Mouse (Mus musculus) heart, embryonic 13.5 days (tissue): ENCODE measurements around the gene Maco1. TPM values are rescaled to one million over a fixed set of nuclear protein-coding genes. Genes with fewer than 3 reads are reported as not detected.

ENCODE experiments used
- ATAC-seq: fragments of 200-750 bp; cut with Nextera tagmentation; 2 replicates; pipeline ENCODE4 v1.8.0; 2017; ENCODE audit warnings: moderate TSS enrichment; ENCODE audit not compliant: insufficient number of reproducible peaks, low FRiP score, low TSS enrichment; ENCODE audit errors: extremely low read depth
- H3K27ac ChIP-seq: fragments of 300-500 bp; sonication (generic); replicated peaks from 2 replicates; pipeline ENCODE4 v1.5.1; 2015; ENCODE audit warnings: moderate library complexity, mild to moderate bottlenecking, inconsistent platforms
- H3K27me3 ChIP-seq: fragments of 300-500 bp; sonication (generic); replicated peaks from 2 replicates; pipeline ENCODE4 v1.6.1; 2015; ENCODE audit warnings: mild to moderate bottlenecking, inconsistent platforms
- H3K36me3 ChIP-seq: fragments of 300-500 bp; sonication (generic); 2 replicates; pipeline ENCODE4 v1.6.1; 2015; ENCODE audit warnings: mild to moderate bottlenecking, inconsistent platforms
- H3K4me1 ChIP-seq: fragments of 300-500 bp; sonication (generic); 2 replicates; pipeline ENCODE4 v1.6.1; 2015; ENCODE audit warnings: inconsistent platforms
- H3K4me2 ChIP-seq: fragments of 300-500 bp; sonication (generic); 2 replicates; pipeline ENCODE4 v1.6.1; 2015; ENCODE audit warnings: inconsistent platforms, mild to moderate bottlenecking, moderate library complexity
- H3K4me3 ChIP-seq: fragments of 300-500 bp; sonication (generic); 2 replicates; pipeline ENCODE4 v1.5.1; 2015; ENCODE audit warnings: moderate library complexity, mild to moderate bottlenecking, inconsistent platforms
- H3K9ac ChIP-seq: fragments of 300-500 bp; sonication (generic); 2 replicates; pipeline ENCODE4 v1.6.1; 2015; ENCODE audit warnings: inconsistent platforms, mild to moderate bottlenecking, moderate library complexity
- H3K9me3 ChIP-seq: fragments of 300-500 bp; sonication (generic); 2 replicates; pipeline ENCODE4 v1.6.1; 2016; ENCODE audit warnings: inconsistent platforms
- WGBS: fragments of 180-500 bp; shearing (Covaris S2); methylation state at CpG from one replicate; pipeline ENCODE4 v1.1.7; 2015; ENCODE audit warnings: mixed read lengths; 5-methylcytosine and 5-hydroxymethylcytosine counted together
- polyA plus RNA-seq: library from polyadenylated mRNA; unstranded; fragments of >200 nt; fragmentation: Nextera tagmentation; extraction: Ambion mirVana; gene quantifications from 2 replicates; pipeline ENCODE4 v1.2.1, GENCODE M21; 2015

Maco1 gene
- polyA plus RNA-seq, 1 experiment from 2014 or later = 25.0 TPM

- Histone ChIP-seq H3K9ac (no peak overlapping the region), H3K9me3 (no peaks in the 10 kb centered on the region), H3K36me3 (peaks cover 64% of the 10 kb centered on the region), H3K27me3 (no peaks in the 10 kb centered on the region), H3K4me1 (peaks cover 9% of the 10 kb centered on the region), H3K4me2 (no peak overlapping the region), H3K27ac (no peak overlapping the region), H3K4me3 (no peak overlapping the region)
- no peak for ATAC-seq
- WGBS = 89% methylated on average over 17 of the region's 17 CpGs
Observed at GRCm38 (mm10) chr4:134813406-134814228, 39.5 kb downstream of the Maco1 start.

GRCm38 (mm10) chr4:134804765-134805164, 48.4 kb downstream of the Maco1 start:
- Histone ChIP-seq H3K36me3 (peaks cover 92% of the 10 kb centered on the region), H3K9ac (no peak overlapping the region), H3K27ac (peak overlapping the region; percentile 29; the same call in 1 of the 2 replicates), H3K27me3 (no peaks in the 10 kb centered on the region), H3K4me3 (no peak overlapping the region), H3K4me1 (peaks cover 23% of the 10 kb centered on the region), H3K9me3 (no peaks in the 10 kb centered on the region), H3K4me2 (no peak overlapping the region)
- ATAC-seq = no peak
- 51% methylated on average over 5 of the region's 5 CpGs for WGBS

- Histone ChIP-seq H3K27ac (no peak overlapping the region), H3K9me3 (no peaks in the 10 kb centered on the region), H3K4me3 (no peak overlapping the region), H3K27me3 (no peaks in the 10 kb centered on the region), H3K36me3 (peaks cover 73% of the 10 kb centered on the region), H3K4me1 (peaks cover 27% of the 10 kb centered on the region), H3K9ac (no peak overlapping the region), H3K4me2 (no peak overlapping the region)
- 68% methylated on average over 3 of the region's 3 CpGs for WGBS
- ATAC-seq = no peak
Observed at GRCm38 (mm10) chr4:134802765-134803164, 50.4 kb downstream of the Maco1 start.

GRCm38 (mm10) chr4:134802155-134802554, 51.0 kb downstream of the Maco1 start:
- Histone ChIP-seq H3K4me1 (peaks cover 33% of the 10 kb centered on the region), H3K9ac (0 out of 2 replicates have a peak overlapping the region, but pooled peaks have one; percentile 3), H3K36me3 (peaks cover 67% of the 10 kb centered on the region), H3K4me2 (no peak overlapping the region), H3K4me3 (no peak overlapping the region), H3K27ac (no peak overlapping the region), H3K9me3 (no peaks in the 10 kb centered on the region), H3K27me3 (no peaks in the 10 kb centered on the region)
- no peak for ATAC-seq
- 84% methylated on average over 10 of the region's 10 CpGs for WGBS

GRCm38 (mm10) chr4:134800693-134801092, 52.5 kb downstream of the Maco1 start:
- Histone ChIP-seq H3K36me3 (peaks cover 53% of the 10 kb centered on the region), H3K4me2 (no peak overlapping the region), H3K27me3 (no peaks in the 10 kb centered on the region), H3K4me1 (peaks cover 44% of the 10 kb centered on the region), H3K4me3 (no peak overlapping the region), H3K27ac (no peak overlapping the region), H3K9me3 (no peaks in the 10 kb centered on the region), H3K9ac (no peak overlapping the region)
- ATAC-seq = no peak
- WGBS = 74% methylated on average over 10 of the region's 10 CpGs

- H3K4me1 ChIP-seq = peaks cover 38% of the 10 kb centered on the region
- no peak overlapping the region for H3K4me3 ChIP-seq
- H3K36me3 ChIP-seq = peaks cover 47% of the 10 kb centered on the region
- H3K9ac ChIP-seq = no peak overlapping the region
- H3K4me2 ChIP-seq = no peak overlapping the region
- H3K9me3 ChIP-seq = no peaks in the 10 kb centered on the region
- WGBS = 63% methylated on average over 8 of the region's 8 CpGs
- no peak overlapping the region for H3K27ac ChIP-seq
- no peaks in the 10 kb centered on the region for H3K27me3 ChIP-seq
- ATAC-seq = no peak
Observed at GRCm38 (mm10) chr4:134800098-134800497, 53.0 kb downstream of the Maco1 start.

- Histone ChIP-seq H3K4me1 (peaks cover 30% of the 10 kb centered on the region), H3K27me3 (no peaks in the 10 kb centered on the region), H3K4me2 (no peak overlapping the region), H3K9me3 (no peaks in the 10 kb centered on the region), H3K4me3 (no peak overlapping the region), H3K9ac (no peak overlapping the region), H3K36me3 (peaks cover 38% of the 10 kb centered on the region), H3K27ac (no peak overlapping the region)
- WGBS = 10% methylated on average over 4 of the region's 4 CpGs
- no peak for ATAC-seq
Observed at GRCm38 (mm10) chr4:134799272-134799671, 53.9 kb downstream of the Maco1 start.

- peaks cover 34% of the 10 kb centered on the region for H3K36me3 ChIP-seq
- no peak overlapping the region for H3K4me3 ChIP-seq
- H3K9me3 ChIP-seq = no peaks in the 10 kb centered on the region
- no peak for ATAC-seq
- WGBS = 56% methylated on average over 3 of the region's 3 CpGs
- H3K9ac ChIP-seq = no peak overlapping the region
- no peak overlapping the region for H3K4me2 ChIP-seq
- peaks cover 27% of the 10 kb centered on the region for H3K4me1 ChIP-seq
- no peaks in the 10 kb centered on the region for H3K27me3 ChIP-seq
- H3K27ac ChIP-seq = no peak overlapping the region
Observed at GRCm38 (mm10) chr4:134798861-134799260, 54.3 kb downstream of the Maco1 start.

GRCm38 (mm10) chr4:134797621-134798020, 55.5 kb downstream of the Maco1 start:
- H3K27me3 ChIP-seq = no peaks in the 10 kb centered on the region
- H3K9me3 ChIP-seq = no peaks in the 10 kb centered on the region
- no peak overlapping the region for H3K4me2 ChIP-seq
- 0 out of 2 replicates have a peak overlapping the region, but pooled peaks have one; percentile 7 for H3K27ac ChIP-seq
- no peak for ATAC-seq
- H3K9ac ChIP-seq = peak overlapping the region; percentile 56; the same call in 1 of the 2 replicates
- no peak overlapping the region for H3K4me3 ChIP-seq
- peaks cover 22% of the 10 kb centered on the region for H3K36me3 ChIP-seq
- peaks cover 27% of the 10 kb centered on the region for H3K4me1 ChIP-seq
- WGBS = 64% methylated on average over 6 of the region's 6 CpGs

GRCm38 (mm10) chr4:134796581-134797361, 56.4 kb downstream of the Maco1 start:
- H3K4me1 ChIP-seq = peaks cover 20% of the 10 kb centered on the region
- ATAC-seq = no peak
- peaks cover 13% of the 10 kb centered on the region for H3K36me3 ChIP-seq
- no peaks in the 10 kb centered on the region for H3K27me3 ChIP-seq
- H3K4me3 ChIP-seq = no peak overlapping the region
- no peaks in the 10 kb centered on the region for H3K9me3 ChIP-seq
- WGBS = 15% methylated on average over 7 of the region's 7 CpGs
- no peak overlapping the region for H3K4me2 ChIP-seq
- H3K27ac ChIP-seq = 0 out of 2 replicates have a peak overlapping the region, but pooled peaks have one; percentile 7
- peak overlapping the region; percentile 56; the same call in 1 of the 2 replicates for H3K9ac ChIP-seq

GRCm38 (mm10) chr4:134795819-134796485, 57.2 kb downstream of the Maco1 start:
- Histone ChIP-seq H3K4me3 (no peak overlapping the region), H3K9me3 (no peaks in the 10 kb centered on the region), H3K4me2 (no peak overlapping the region), H3K4me1 (peaks cover 20% of the 10 kb centered on the region), H3K9ac (no peak overlapping the region), H3K27ac (no peak overlapping the region), H3K27me3 (no peaks in the 10 kb centered on the region), H3K36me3 (peaks cover 5% of the 10 kb centered on the region; the same call in 1 of the 2 replicates)
- ATAC-seq = no peak
- 74% methylated on average over 5 of the region's 5 CpGs for WGBS
